Mouse (Mus musculus): ENCODE data around the gene Tkt. TPM values are rescaled to one million over a fixed set of nuclear protein-coding genes. Genes with fewer than 3 reads are reported as not detected.
"Not testable (repeated sequence)": the region's sequence is repeated elsewhere in the genome, so short reads cannot be mapped to it uniquely, and the experiment has no call there.

The Tkt gene
- polyA plus RNA-seq, 1 experiment from 2014 or later = 117 TPM

DNA sequence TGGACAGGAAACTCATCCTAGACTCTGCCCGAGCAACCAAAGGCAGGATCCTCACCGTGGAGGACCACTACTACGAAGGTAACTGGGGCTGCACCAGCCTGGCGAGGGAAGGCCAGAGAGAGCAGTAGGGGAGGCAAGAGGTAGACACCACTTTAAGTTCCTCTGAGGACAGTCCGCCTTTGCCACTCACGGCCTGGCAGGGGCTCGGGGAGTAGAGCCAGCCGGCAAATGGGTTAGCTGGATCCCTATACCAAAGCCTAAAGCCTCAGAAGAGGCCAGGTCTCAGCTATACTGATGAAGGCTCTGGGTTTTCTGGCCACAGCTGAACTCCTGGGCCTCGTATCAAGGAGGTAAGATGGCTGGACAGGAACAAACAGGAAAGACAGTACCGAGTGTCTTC, 24.1 kb downstream of the Tkt start:
- Histone ChIP-seq H3K4me1 (ENCODE audit: control insufficient read depth, insufficient read depth, low read length) (no peaks in the 10 kb centered on the region), H3K9ac (ENCODE audit: low read length) (no peak overlapping the region), H3K9me3 (ENCODE audit: control insufficient read depth, low read length) (no peaks in the 10 kb centered on the region), H3K4me2 (ENCODE audit: low read depth, severe bottlenecking) (no peak overlapping the region), H3K27ac (replicated peaks; ENCODE audit: low read depth, low read length) (no peak overlapping the region), H3K27me3 (ENCODE audit: control insufficient read depth, insufficient read depth, low read length) (no peaks in the 10 kb centered on the region), H3K4me3 (ENCODE audit: low read depth, low read length) (no peak overlapping the region), H3K36me3 (ENCODE audit: control insufficient read depth, insufficient read depth, low read length) (peaks cover 37% of the 10 kb centered on the region)
- no peak for DNase-seq (ENCODE audit: low spot score)
- WGBS = 91% methylated on average over 10 of the region's 10 CpGs
- ATAC-seq (ENCODE audit: insufficient number of reproducible peaks, low FRiP score, low TSS enrichment, low read depth) = no peak

DNA sequence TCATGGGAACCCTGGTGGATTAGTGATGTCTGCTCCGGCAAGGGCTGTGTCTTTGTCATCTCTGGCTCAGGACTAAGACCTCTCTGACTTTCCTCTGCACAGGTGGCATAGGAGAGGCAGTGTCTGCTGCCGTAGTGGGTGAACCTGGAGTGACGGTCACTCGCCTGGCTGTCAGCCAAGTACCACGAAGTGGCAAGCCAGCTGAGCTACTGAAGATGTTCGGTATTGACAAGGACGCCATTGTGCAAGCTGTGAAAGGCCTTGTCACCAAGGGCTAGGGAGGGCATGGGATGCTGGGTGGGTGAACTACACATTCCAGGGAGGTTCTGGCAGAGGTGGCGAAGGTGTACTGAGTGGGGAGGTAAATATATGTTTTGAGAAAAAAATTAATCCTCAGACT, 25.1 kb downstream of the Tkt start:
- H3K27me3 ChIP-seq (ENCODE audit: control insufficient read depth, insufficient read depth, low read length) = no peaks in the 10 kb centered on the region
- WGBS = 86% methylated on average over 8 of the region's 8 CpGs

GRCm38 (mm10) chr14:30573983-30574584, 25.9 kb downstream of the Tkt start:
- Histone ChIP-seq H3K4me3 (ENCODE audit: low read depth, low read length) (no peak overlapping the region), H3K9me3 (ENCODE audit: control insufficient read depth, low read length) (no peaks in the 10 kb centered on the region), H3K4me1 (ENCODE audit: control insufficient read depth, insufficient read depth, low read length) (no peaks in the 10 kb centered on the region), H3K27ac (replicated peaks; ENCODE audit: low read depth, low read length) (no peak overlapping the region), H3K9ac (ENCODE audit: low read length) (no peak overlapping the region), H3K36me3 (ENCODE audit: control insufficient read depth, insufficient read depth, low read length) (peaks cover 26% of the 10 kb centered on the region), H3K4me2 (ENCODE audit: low read depth, severe bottlenecking) (no peak overlapping the region), H3K27me3 (ENCODE audit: control insufficient read depth, insufficient read depth, low read length) (no peaks in the 10 kb centered on the region)
- peak; percentile 85 for DNase-seq (ENCODE audit: low spot score)
- ATAC-seq (ENCODE audit: insufficient number of reproducible peaks, low FRiP score, low TSS enrichment, low read depth) = no peak
- 65% methylated on average over 6 of the region's 6 CpGs for WGBS

More for the DNA sequence above, 25.1 kb downstream of the Tkt start:
- Histone ChIP-seq H3K27ac (replicated peaks; ENCODE audit: low read depth, low read length) (no peak overlapping the region), H3K4me2 (ENCODE audit: low read depth, severe bottlenecking) (no peak overlapping the region), H3K4me1 (ENCODE audit: control insufficient read depth, insufficient read depth, low read length) (no peaks in the 10 kb centered on the region), H3K36me3 (ENCODE audit: control insufficient read depth, insufficient read depth, low read length) (peaks cover 35% of the 10 kb centered on the region), H3K9ac (ENCODE audit: low read length) (no peak overlapping the region), H3K4me3 (ENCODE audit: low read depth, low read length) (no peak overlapping the region), H3K9me3 (ENCODE audit: control insufficient read depth, low read length) (no peaks in the 10 kb centered on the region)
- DNase-seq (ENCODE audit: low spot score) = no peak
- ATAC-seq (ENCODE audit: insufficient number of reproducible peaks, low FRiP score, low TSS enrichment, low read depth) = no peak

- no peaks in the 10 kb centered on the region for H3K9me3 ChIP-seq (ENCODE audit: control insufficient read depth, low read length)
- H3K36me3 ChIP-seq (ENCODE audit: control insufficient read depth, insufficient read depth, low read length) = peaks cover 16% of the 10 kb centered on the region
- no peak overlapping the region for H3K27ac ChIP-seq (replicated peaks; ENCODE audit: low read depth, low read length)
- no peak for ATAC-seq (ENCODE audit: insufficient number of reproducible peaks, low FRiP score, low TSS enrichment, low read depth)
- no peaks in the 10 kb centered on the region for H3K27me3 ChIP-seq (ENCODE audit: control insufficient read depth, insufficient read depth, low read length)
- no peak for DNase-seq (ENCODE audit: low spot score)
- WGBS = 67% methylated on average over 7 of the region's 7 CpGs
- H3K9ac ChIP-seq (ENCODE audit: low read length) = no peak overlapping the region
- H3K4me3 ChIP-seq (ENCODE audit: low read depth, low read length) = no peak overlapping the region
- H3K4me1 ChIP-seq (ENCODE audit: control insufficient read depth, insufficient read depth, low read length) = no peaks in the 10 kb centered on the region
- no peak overlapping the region for H3K4me2 ChIP-seq (ENCODE audit: low read depth, severe bottlenecking)
Measured at GRCm38 (mm10) chr14:30575791-30576190, 27.6 kb downstream of the Tkt start.

DNA sequence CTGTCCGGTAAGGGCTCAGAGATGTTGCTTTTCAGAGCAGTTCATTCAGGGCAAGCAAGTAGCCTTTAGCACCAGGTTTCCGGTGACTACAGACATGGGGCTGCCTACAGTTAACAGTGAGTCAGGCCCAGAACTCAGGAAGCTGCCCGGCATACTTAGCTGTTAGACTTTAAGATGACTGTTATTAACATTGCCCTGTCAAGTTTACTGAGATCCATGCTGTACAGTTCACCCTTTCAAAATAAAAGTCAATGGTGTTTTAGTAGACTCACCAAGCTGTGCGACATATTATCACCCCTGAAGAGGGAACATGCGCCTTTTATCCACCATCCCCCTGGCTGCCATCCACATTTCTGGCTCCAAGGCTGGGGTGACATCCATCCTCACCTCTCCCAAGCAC, 28.1 kb downstream of the Tkt start:
- no peak for DNase-seq (ENCODE audit: low spot score)
- Histone ChIP-seq H3K36me3 (ENCODE audit: control insufficient read depth, insufficient read depth, low read length) (peaks cover 11% of the 10 kb centered on the region), H3K9ac (ENCODE audit: low read length) (no peak overlapping the region), H3K9me3 (ENCODE audit: control insufficient read depth, low read length) (no peaks in the 10 kb centered on the region), H3K4me1 (ENCODE audit: control insufficient read depth, insufficient read depth, low read length) (no peaks in the 10 kb centered on the region), H3K4me2 (ENCODE audit: low read depth, severe bottlenecking) (no peak overlapping the region), H3K27me3 (ENCODE audit: control insufficient read depth, insufficient read depth, low read length) (no peaks in the 10 kb centered on the region), H3K4me3 (ENCODE audit: low read depth, low read length) (no peak overlapping the region), H3K27ac (replicated peaks; ENCODE audit: low read depth, low read length) (no peak overlapping the region)
- no peak for ATAC-seq (ENCODE audit: insufficient number of reproducible peaks, low FRiP score, low TSS enrichment, low read depth)
- WGBS = 69% methylated on average over 5 of the region's 5 CpGs

GRCm38 (mm10) chr14:30577303-30578062, 29.3 kb downstream of the Tkt start:
- H3K9me3 ChIP-seq (ENCODE audit: control insufficient read depth, low read length); H3K27ac ChIP-seq (replicated peaks; ENCODE audit: low read depth, low read length): not testable (repeated sequence)

GRCm38 (mm10) chr14:30579180-30579579, 31.0 kb downstream of the Tkt start:
- Histone ChIP-seq H3K27me3 (ENCODE audit: control insufficient read depth, insufficient read depth, low read length) (no peaks in the 10 kb centered on the region), H3K9ac (ENCODE audit: low read length) (no peak overlapping the region), H3K36me3 (ENCODE audit: control insufficient read depth, insufficient read depth, low read length) (peaks cover 4% of the 10 kb centered on the region; the same call in 1 of the 2 replicates), H3K27ac (replicated peaks; ENCODE audit: low read depth, low read length) (no peak overlapping the region), H3K9me3 (ENCODE audit: control insufficient read depth, low read length) (no peaks in the 10 kb centered on the region), H3K4me3 (ENCODE audit: low read depth, low read length) (no peak overlapping the region), H3K4me2 (ENCODE audit: low read depth, severe bottlenecking) (no peak overlapping the region), H3K4me1 (ENCODE audit: control insufficient read depth, insufficient read depth, low read length) (no peaks in the 10 kb centered on the region)
- no peak for DNase-seq (ENCODE audit: low spot score)
- 84% methylated on average over 5 of the region's 5 CpGs for WGBS
- ATAC-seq (ENCODE audit: insufficient number of reproducible peaks, low FRiP score, low TSS enrichment, low read depth) = no peak

More at GRCm38 (mm10) chr14:30577303-30578062, 29.3 kb downstream of the Tkt start:
- H3K4me2 ChIP-seq (ENCODE audit: low read depth, severe bottlenecking); ATAC-seq (ENCODE audit: insufficient number of reproducible peaks, low FRiP score, low TSS enrichment, low read depth); H3K4me3 ChIP-seq (ENCODE audit: low read depth, low read length); DNase-seq (ENCODE audit: low spot score); H3K27me3 ChIP-seq (ENCODE audit: control insufficient read depth, insufficient read depth, low read length); H3K4me1 ChIP-seq (ENCODE audit: control insufficient read depth, insufficient read depth, low read length); H3K9ac ChIP-seq (ENCODE audit: low read length); H3K36me3 ChIP-seq (ENCODE audit: control insufficient read depth, insufficient read depth, low read length): not testable (repeated sequence)
- 27% methylated on average over 10 of the region's 12 CpGs for WGBS

DNA sequence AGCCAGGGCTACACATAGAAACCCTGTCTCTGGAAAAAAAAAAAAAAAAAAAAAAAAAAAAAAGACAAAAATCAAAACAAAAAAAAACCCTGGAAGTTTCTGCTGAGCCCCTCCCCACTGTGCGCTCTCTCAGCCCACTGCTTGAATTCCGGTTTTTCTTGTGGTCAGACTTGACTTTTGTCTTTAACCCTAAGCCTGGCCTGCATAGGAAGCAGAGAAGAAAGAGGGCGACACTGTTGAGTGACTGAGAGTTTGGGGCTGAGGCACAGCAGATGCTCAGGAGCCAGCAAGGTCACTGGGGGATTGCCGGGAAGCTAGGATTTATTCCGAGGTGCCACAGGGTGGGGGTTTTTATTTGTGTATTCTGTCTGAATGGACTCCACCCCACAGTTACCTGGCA, 31.7 kb downstream of the Tkt start:
- no peaks in the 10 kb centered on the region for H3K27me3 ChIP-seq (ENCODE audit: control insufficient read depth, insufficient read depth, low read length)
- no peaks in the 10 kb centered on the region for H3K4me1 ChIP-seq (ENCODE audit: control insufficient read depth, insufficient read depth, low read length)
- H3K4me3 ChIP-seq (ENCODE audit: low read depth, low read length) = no peak overlapping the region
- H3K27ac ChIP-seq (replicated peaks; ENCODE audit: low read depth, low read length) = no peak overlapping the region
- WGBS = 43% methylated on average over 5 of the region's 5 CpGs
- no peak overlapping the region for H3K4me2 ChIP-seq (ENCODE audit: low read depth, severe bottlenecking)
- no peak for ATAC-seq (ENCODE audit: insufficient number of reproducible peaks, low FRiP score, low TSS enrichment, low read depth)
- peaks cover 4% of the 10 kb centered on the region; the same call in 1 of the 2 replicates for H3K36me3 ChIP-seq (ENCODE audit: control insufficient read depth, insufficient read depth, low read length)
- no peak overlapping the region for H3K9ac ChIP-seq (ENCODE audit: low read length)
- H3K9me3 ChIP-seq (ENCODE audit: control insufficient read depth, low read length) = no peaks in the 10 kb centered on the region
- DNase-seq (ENCODE audit: low spot score) = no peak

Measured in limb, embryonic 11.5 days (tissue).